Mouse (Mus musculus): ENCODE data around the gene Gm2431. TPM values are rescaled to one million over a fixed set of nuclear protein-coding genes. Genes with fewer than 3 reads are reported as not detected.
"Not testable (repeated sequence)": the region's sequence is repeated elsewhere in the genome, so short reads cannot be mapped to it uniquely, and the experiment has no call there.

Gm2431 gene
- polyA plus RNA-seq, 1 experiment from 2014 or later, result not detected

DNA sequence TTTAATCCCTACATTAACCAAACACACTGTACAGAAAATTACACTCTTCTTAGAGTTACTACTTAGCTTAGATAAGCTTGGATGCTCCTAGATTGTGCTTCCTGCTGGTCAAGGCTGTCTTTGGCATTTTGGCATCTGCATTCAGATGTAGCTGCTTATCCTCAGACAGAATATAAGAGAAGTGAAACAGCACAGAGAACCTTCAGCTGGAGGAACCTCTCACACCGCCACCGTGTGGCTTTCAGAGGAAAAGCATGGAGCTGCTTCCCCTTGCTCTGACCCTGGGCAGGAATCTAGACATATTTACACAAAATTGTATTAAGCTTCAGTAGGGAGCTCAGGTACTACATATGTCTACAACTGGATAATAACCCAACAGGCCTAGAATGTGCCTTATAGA is 2.6 kb downstream of the Gm2431 start:
- Histone ChIP-seq H3K4me2 (replicated peaks; ENCODE audit: low read depth) (no peak overlapping the region), H3K9me3 (ENCODE audit: control insufficient read depth) (no peaks in the 10 kb centered on the region), H3K4me1 (replicated peaks; ENCODE audit: control insufficient read depth, insufficient read depth, low read length) (no peaks in the 10 kb centered on the region), H3K36me3 (ENCODE audit: control insufficient read depth, insufficient read depth) (no peaks in the 10 kb centered on the region), H3K9ac (ENCODE audit: low read depth, low read length) (no peak overlapping the region), H3K27ac (ENCODE audit: low read depth, low read length) (no peak overlapping the region), H3K27me3 (replicated peaks; ENCODE audit: control insufficient read depth, insufficient read depth, low read length) (0 out of 2 replicates have a peak, but pooled peaks cover 5% of the 10 kb centered on the region), H3K4me3 (ENCODE audit: low read depth, low read length) (no peak overlapping the region)
- peak; percentile 80 for TF ChIP-seq CTCF (IDR thresholded peaks at IDR 0.05; ENCODE audit: low read depth)
- ATAC-seq, result no peak
- 0% methylated on average over 2 of the region's 2 CpGs for WGBS

DNA sequence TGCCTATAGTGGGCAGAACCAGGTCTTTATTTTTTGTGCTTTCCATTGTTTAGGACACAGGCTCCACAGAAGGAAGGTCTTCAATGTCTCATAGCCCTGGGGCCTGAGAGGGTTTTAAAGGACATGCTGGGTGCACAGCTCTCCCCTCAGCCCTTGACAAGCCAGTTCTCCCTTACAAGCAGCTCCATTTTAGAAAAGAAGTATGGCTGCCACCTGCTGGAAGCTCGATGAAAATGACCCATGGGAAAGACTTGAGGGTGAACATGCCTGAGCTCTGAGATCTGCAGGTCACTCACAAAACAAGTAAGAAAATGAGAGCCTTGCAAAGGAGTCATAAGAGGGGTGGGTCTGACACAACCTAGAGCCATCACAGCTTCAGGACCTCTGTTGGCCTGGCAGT is 8.3 kb downstream of the Gm2431 start:
- H3K9ac ChIP-seq (ENCODE audit: low read depth, low read length), result no peak overlapping the region
- no peak overlapping the region for H3K4me2 ChIP-seq (replicated peaks; ENCODE audit: low read depth)
- H3K4me1 ChIP-seq (replicated peaks; ENCODE audit: control insufficient read depth, insufficient read depth, low read length), result no peaks in the 10 kb centered on the region
- TF ChIP-seq CTCF (IDR thresholded peaks at IDR 0.05; ENCODE audit: low read depth), result peak; percentile 80
- no peaks in the 10 kb centered on the region for H3K36me3 ChIP-seq (ENCODE audit: control insufficient read depth, insufficient read depth)
- no peak overlapping the region for H3K4me3 ChIP-seq (ENCODE audit: low read depth, low read length)
- 0 out of 2 replicates have a peak, but pooled peaks cover 10% of the 10 kb centered on the region for H3K27me3 ChIP-seq (replicated peaks; ENCODE audit: control insufficient read depth, insufficient read depth, low read length)
- no peaks in the 10 kb centered on the region for H3K9me3 ChIP-seq (ENCODE audit: control insufficient read depth)
- 0% methylated on average over 1 of the region's 1 CpGs for WGBS
- ATAC-seq, result no peak
- no peak overlapping the region for H3K27ac ChIP-seq (ENCODE audit: low read depth, low read length)

DNA sequence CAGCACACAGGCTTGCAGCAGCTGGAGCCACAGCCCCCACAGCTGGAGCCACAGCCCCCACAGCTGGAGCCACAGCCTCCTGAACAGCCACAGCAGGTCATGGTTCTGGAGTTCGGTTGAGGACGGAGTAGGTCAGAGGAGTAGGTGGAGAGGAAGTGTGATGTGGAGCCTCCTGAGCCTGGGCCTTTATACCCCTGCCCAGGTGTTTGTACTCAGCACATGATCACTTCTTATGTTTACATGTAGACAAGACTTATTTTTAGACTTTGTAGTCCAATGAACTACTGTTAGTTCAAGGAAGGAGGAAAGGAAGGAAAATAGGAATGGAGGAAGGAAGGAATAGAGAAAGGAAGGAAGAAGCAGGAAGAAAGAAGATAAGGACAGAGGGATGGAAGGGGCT is 17.2 kb downstream of the Gm2431 start, which contains the start of gene Gm40460:
TSS of gene Gm40460 (minus strand) at position 101 of the 400 bp plus-strand sequence.
- Histone ChIP-seq H3K4me3 (ENCODE audit: low read depth, low read length) (no peak within 1 kb of the TSS), H3K9me3 (ENCODE audit: control insufficient read depth) (peaks cover 5% of the 10 kb centered on the region; the same call in 1 of the 2 replicates), H3K4me2 (replicated peaks; ENCODE audit: low read depth) (no peak within 1 kb of the TSS), H3K4me1 (replicated peaks; ENCODE audit: control insufficient read depth, insufficient read depth, low read length) (no peaks in the 10 kb centered on the region), H3K9ac (ENCODE audit: low read depth, low read length) (no peak within 1 kb of the TSS), H3K27me3 (replicated peaks; ENCODE audit: control insufficient read depth, insufficient read depth, low read length) (no peaks in the 10 kb centered on the region), H3K27ac (ENCODE audit: low read depth, low read length) (no peak within 1 kb of the TSS), H3K36me3 (ENCODE audit: control insufficient read depth, insufficient read depth) (no peaks in the 10 kb centered on the region)
- no peak for TF ChIP-seq CTCF (IDR thresholded peaks at IDR 0.05; ENCODE audit: low read depth)
- ATAC-seq, result no peak
- WGBS, result 55% methylated on average over 2 of the region's 2 CpGs

DNA sequence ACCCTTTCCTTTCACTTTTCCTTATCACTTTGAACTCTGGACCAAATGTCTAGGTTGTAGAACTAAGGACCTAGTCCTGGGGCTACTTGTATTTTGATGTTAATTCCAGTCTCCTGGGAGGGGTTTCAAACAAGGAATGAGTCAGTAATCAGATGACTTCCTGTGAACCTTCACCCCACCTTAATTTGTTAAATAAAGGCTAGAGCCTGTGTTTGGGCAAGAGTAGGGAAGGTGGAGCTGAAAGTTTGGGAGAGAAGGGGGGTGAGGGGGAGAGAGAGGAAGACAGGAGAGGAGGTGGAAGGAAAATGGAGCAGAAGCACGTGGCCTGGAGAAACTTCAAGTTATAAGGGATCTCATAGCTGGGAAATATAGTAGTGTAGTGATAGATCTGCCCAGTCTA is 26.6 kb downstream of the Gm2431 start:
- H3K36me3 ChIP-seq (ENCODE audit: control insufficient read depth, insufficient read depth), result no peaks in the 10 kb centered on the region
- H3K4me2 ChIP-seq (replicated peaks; ENCODE audit: low read depth), result no peak overlapping the region
- H3K9ac ChIP-seq (ENCODE audit: low read depth, low read length), result no peak overlapping the region
- H3K9me3 ChIP-seq (ENCODE audit: control insufficient read depth), result peaks cover 5% of the 10 kb centered on the region; the same call in 1 of the 2 replicates
- whole genome bisulfite sequencing, result 23% methylated on average over 1 of the region's 1 CpGs
- no peak overlapping the region for H3K4me3 ChIP-seq (ENCODE audit: low read depth, low read length)
- H3K27ac ChIP-seq (ENCODE audit: low read depth, low read length), result no peak overlapping the region
- H3K4me1 ChIP-seq (replicated peaks; ENCODE audit: control insufficient read depth, insufficient read depth, low read length), result no peaks in the 10 kb centered on the region
- peaks cover 3% of the 10 kb centered on the region; the same call in 1 of the 2 replicates for H3K27me3 ChIP-seq (replicated peaks; ENCODE audit: control insufficient read depth, insufficient read depth, low read length)
- peak; percentile 45 for ATAC-seq
- TF ChIP-seq CTCF (IDR thresholded peaks at IDR 0.05; ENCODE audit: low read depth), result no peak

DNA sequence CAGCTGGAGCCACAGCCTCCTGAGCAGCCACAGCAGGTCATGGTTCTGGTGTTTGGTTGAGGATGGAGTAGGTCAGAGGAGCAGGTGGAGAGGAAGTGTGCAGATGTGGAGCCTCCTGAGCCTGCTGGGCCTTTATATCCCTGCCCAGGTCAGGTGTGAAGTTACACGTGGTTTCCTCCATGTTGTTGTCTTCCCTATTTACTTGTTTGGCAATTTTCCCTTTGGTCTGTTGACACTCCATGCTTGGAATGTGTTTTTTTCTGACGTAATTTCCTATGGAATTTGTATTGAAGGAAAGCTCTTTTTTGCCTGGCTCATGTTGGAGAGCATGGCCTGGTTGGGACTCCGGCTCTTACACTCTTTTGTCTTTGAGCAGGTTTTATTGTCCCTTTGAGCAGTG is 28.3 kb downstream of the Gm2431 start, which contains the start of gene Krtap5-5:
TSS of gene Krtap5-5 (minus strand) at position 101 of the 400 bp plus-strand sequence.
- not testable (repeated sequence) for H3K4me1 ChIP-seq (replicated peaks; ENCODE audit: control insufficient read depth, insufficient read depth, low read length); H3K36me3 ChIP-seq (ENCODE audit: control insufficient read depth, insufficient read depth); ATAC-seq; H3K4me2 ChIP-seq (replicated peaks; ENCODE audit: low read depth); H3K9me3 ChIP-seq (ENCODE audit: control insufficient read depth); H3K4me3 ChIP-seq (ENCODE audit: low read depth, low read length); H3K27me3 ChIP-seq (replicated peaks; ENCODE audit: control insufficient read depth, insufficient read depth, low read length); H3K27ac ChIP-seq (ENCODE audit: low read depth, low read length); H3K9ac ChIP-seq (ENCODE audit: low read depth, low read length)
- 61% methylated on average over 3 of the region's 3 CpGs for WGBS

DNA sequence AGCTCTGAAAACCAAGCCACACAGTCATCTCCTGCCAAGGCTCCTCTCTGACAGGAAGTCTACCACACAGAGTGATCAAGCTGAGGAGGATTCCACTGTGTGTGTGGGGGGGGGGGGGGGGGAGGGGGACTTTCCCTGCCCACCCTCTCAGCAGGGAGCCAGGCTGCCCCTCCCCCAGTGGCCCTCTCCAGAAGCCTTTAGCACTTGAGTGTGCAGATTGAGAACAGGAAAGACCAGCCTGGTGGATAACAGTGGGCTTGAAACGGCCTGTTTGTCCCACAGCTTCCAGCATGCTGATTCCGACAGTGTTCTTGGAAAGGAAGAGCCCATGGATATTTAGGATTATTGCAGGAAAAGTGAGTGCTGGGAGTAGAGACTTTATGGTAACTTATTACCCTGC is 33.6 kb downstream of the Gm2431 start:
- Histone ChIP-seq H3K27ac (ENCODE audit: low read depth, low read length) (no peak overlapping the region), H3K4me1 (replicated peaks; ENCODE audit: control insufficient read depth, insufficient read depth, low read length) (no peaks in the 10 kb centered on the region), H3K9me3 (ENCODE audit: control insufficient read depth) (no peaks in the 10 kb centered on the region), H3K36me3 (ENCODE audit: control insufficient read depth, insufficient read depth) (no peaks in the 10 kb centered on the region), H3K27me3 (replicated peaks; ENCODE audit: control insufficient read depth, insufficient read depth, low read length) (no peaks in the 10 kb centered on the region; the same call in 1 of the 2 replicates), H3K9ac (ENCODE audit: low read depth, low read length) (no peak overlapping the region), H3K4me2 (replicated peaks; ENCODE audit: low read depth) (no peak overlapping the region), H3K4me3 (ENCODE audit: low read depth, low read length) (no peak overlapping the region)
- no peak for TF ChIP-seq CTCF (IDR thresholded peaks at IDR 0.05; ENCODE audit: low read depth)
- WGBS, result 39% methylated on average over 2 of the region's 2 CpGs
- ATAC-seq, result no peak

DNA sequence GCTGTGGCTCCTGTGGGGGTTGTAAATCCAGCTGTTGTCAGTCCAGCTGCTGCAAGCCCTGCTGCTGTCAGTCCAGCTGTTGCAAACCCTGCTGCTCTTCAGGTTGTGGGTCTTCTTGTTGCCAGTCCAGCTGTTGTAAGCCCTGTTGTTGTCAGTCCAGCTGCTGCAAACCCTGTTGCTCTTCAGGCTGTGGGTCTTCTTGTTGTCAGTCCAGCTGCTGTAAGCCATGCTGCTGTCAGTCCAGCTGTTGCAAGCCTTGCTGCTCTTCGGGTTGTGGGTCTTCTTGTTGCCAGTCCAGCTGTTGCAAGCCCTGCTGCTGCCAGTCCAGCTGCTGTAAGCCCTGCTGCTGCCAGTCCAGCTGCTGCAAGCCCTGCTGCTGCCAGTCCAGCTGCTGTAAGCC is 46.0 kb downstream of the Gm2431 start:
- H3K36me3 ChIP-seq (ENCODE audit: control insufficient read depth, insufficient read depth); H3K9me3 ChIP-seq (ENCODE audit: control insufficient read depth); H3K27ac ChIP-seq (ENCODE audit: low read depth, low read length); ATAC-seq; H3K4me1 ChIP-seq (replicated peaks; ENCODE audit: control insufficient read depth, insufficient read depth, low read length); H3K9ac ChIP-seq (ENCODE audit: low read depth, low read length); H3K27me3 ChIP-seq (replicated peaks; ENCODE audit: control insufficient read depth, insufficient read depth, low read length); H3K4me3 ChIP-seq (ENCODE audit: low read depth, low read length); H3K4me2 ChIP-seq (replicated peaks; ENCODE audit: low read depth): not testable (repeated sequence)
- 76% methylated on average over 1 of the region's 1 CpGs for WGBS
